Mouse (Mus musculus) yolk sac, embryonic 10.5 days (tissue): ENCODE data around the gene Nr4a3.

ENCODE experiments used
- DNase-seq: peaks from one replicate; pipeline ENCODE4 v3.0.0-alpha.2; 2017; ENCODE audit warnings: low spot score

Gene Nr4a3

DNA sequence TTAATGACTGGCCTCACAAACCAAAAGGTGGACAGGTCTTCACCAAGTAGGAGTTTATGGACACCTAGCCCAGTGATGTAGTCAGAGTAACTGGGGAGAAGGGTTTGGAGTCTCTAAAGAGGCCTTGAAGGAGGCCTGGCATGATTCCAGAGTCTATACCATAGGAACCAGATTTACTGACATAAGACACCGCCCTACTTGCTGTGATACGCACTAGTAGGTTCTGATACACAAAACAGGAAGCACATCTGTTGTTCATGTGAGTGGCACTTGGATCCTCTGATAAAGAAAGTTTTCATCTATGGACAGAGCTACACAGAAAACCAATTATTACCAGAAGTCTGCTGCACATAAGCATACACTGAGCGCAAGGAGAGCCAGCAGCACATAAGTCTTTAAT lies 65.4 kb downstream of the Nr4a3 start:
- DNase-seq = no peak

DNA sequence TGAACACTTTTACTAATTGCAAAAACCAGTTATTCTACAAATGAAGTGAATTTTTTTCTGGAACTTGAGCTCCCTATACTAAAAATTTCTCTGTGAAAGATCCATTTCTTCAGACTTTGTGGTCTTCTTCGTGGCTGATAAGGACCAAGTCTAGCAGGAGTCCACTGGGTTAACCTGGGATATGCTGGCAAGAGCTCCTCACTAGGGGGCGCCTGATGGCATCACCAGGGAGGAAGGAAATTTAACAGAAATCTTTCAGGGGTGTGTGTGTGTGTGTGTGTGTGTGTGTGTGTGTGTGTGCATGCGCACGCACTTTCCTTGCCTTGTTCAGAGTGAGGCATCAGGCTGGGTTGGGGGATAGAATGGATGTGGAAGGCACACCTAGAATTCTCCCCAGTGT lies 71.2 kb downstream of the Nr4a3 start:
- DNase-seq = no peak

DNA sequence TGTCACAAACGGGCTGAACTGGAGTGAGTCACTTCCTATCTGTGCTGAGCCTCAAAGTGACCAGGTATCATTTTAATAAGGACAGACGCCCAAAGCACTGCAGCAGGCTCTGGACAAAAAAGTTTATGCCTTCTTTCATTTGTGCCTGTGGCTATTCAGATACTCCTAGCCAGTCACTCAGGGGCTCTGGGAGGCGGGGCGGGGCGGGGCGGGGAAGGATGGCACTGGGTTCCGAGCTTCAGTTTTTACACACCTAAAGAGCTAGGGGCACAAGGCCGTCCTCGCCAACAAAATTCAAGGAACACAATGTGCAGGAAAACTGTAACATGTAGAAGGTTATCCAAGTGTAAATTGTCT lies 79.4 kb downstream of the Nr4a3 start:
- DNase-seq = no peak

DNA sequence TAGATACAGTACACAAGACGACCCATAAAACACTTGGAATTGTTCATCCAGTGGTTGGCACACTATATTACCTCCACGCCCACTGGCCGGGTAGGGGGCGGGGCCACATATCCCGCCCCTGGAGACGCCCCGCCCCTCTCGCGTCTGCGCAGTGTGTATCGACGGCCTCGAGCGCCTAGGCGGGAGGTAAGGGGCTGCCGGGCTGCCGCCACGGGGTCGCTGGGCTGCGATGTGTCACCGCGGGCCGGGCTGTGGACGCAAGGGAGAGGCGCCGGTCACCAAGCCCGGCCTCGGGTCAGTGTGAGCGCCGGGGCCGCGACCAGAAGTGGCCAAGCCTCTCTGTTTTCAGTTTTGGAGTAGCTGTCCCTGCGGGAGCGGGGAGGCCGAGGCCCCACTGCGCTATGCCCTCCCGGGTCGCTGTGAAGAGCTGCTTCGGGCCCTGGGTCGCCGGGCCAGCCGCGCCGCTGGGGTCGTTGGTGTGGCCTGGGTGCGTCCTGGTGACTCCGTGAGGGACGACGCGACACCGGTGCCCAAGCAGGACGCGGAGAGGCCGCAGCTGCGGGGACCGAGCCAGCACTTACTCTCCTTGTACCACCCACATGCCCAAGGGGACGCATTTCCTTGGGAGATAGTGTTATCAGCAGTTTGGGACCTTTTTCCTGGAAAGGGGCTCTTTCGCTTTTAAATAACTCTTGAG lies 80.0 kb downstream of the Nr4a3 start, which contains the start of gene Stx17:
Gene Stx17 (plus strand): TSS at position 143 of the 697 bp plus-strand sequence.
- peak; percentile 86 for DNase-seq

DNA sequence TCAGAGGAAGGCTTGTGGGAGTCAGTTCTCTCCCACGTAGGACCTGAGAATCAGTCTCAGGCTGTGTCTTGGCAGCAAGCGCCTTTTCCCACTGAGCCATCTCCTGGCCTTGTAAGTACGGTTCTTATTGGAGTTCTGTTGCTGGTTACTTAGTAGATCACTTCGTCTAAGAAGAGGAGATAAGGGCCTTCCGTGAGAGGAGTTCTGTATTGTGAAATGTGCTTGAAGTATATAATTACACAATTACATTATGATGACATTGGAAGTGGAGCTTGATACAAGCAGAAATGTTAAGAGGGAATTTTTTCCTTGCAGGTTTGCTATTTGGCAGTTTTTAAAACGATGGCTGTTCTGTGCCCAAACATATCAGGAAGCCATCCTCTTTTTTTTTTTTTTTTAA lies 85.4 kb downstream of the Nr4a3 start:
- DNase-seq = no peak

DNA sequence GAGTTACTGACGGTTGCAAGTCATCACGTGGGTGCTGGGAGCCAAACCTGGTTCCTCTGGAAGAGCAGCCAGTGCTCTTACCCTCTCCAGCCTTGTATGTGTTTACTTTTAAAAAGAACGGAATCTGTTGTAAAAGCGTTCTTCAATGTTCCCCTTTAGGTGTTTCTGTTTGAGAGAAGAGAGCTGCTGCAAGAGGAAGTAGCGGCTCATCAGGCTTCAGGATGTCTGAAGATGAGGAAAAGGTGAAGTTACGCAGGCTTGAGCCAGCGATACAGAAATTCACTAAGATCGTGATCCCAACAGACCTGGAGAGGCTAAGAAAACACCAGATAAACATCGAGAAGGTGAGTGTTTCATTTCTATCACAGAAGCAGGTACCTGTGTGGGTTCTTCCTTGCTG lies 86.7 kb downstream of the Nr4a3 start:
- no peak for DNase-seq

DNA sequence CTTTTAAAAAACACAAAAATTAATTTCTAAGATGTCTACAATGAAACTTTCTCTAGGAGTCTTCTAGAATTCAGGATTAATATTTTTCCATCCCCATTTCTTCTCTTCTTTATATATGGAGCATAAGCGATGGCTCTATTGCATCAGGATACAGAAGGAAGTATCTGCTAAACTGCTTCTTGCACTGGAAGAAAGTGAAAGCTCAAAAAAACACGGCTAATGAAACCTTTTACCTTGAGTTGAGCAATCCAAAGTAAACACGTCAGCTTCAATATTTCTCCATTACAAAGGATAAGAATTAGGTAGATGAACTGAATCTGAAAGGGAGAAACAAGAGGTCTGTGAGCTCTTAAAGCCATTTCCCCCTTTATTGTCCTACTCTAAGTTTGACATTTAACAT lies 87.8 kb downstream of the Nr4a3 start:
- DNase-seq = no peak
